ENCODE assay signal across 12 mouse cellular contexts in genomic region chr8:11369526-11370203, GRCm38 (mm10). TPM values are rescaled to one million over a fixed set of nuclear protein-coding genes. Genes with fewer than 3 reads are reported as not detected.
DNase-seq lines count a peak whose midpoint lies in the region; ATAC-seq lines count a peak whose summit lies in the region.
"Had no signal": no experiment of that assay in that cellular context is flagged by ENCODE, and none has a peak within 500 bp of the region (broad histone marks: within the 10 kb centered on the region; RNA-seq: fewer than 3 reads in every experiment).

No protein-coding gene starts in this region.

- H3K4me2 ChIP-seq in heart, embryonic 13.5 days: no peak overlapping the region
- no peak overlapping the region for H3K4me2 ChIP-seq in kidney, embryonic 14.5 days (replicated peaks; ENCODE audit: low read depth, low read length)
- H3K4me2 ChIP-seq: limb, embryonic 15.5 days had no signal

- DNase-seq in heart, adult 8-10 months (ENCODE audit: low spot score): no peak
- peak; percentile 35 for DNase-seq in adrenal gland, postnatal 25 days
- peak; percentile 75 for DNase-seq in lung, postnatal 14 days
- no peak for DNase-seq in thymus, postnatal 0 days (ENCODE audit: low spot score)
- DNase-seq in frontal cortex, adult 2 months (ENCODE audit: extremely low spot score in 1 of 2, low spot score in 1 of 2): no peak
- DNase-seq: cerebellum, adult 18-20 months; gastrocnemius, postnatal 10 days; midbrain, embryonic 14.5 days had no signal

- no peak overlapping the region for H3K4me3 ChIP-seq in heart, embryonic 13.5 days
- no peak overlapping the region for H3K4me3 ChIP-seq in kidney, embryonic 14.5 days (ENCODE audit: low read length)
- H3K4me3 ChIP-seq: limb, embryonic 15.5 days had no signal

- H3K9me3 ChIP-seq in heart, embryonic 13.5 days: no peaks in the 10 kb centered on the region
- no peaks in the 10 kb centered on the region for H3K9me3 ChIP-seq in kidney, embryonic 14.5 days (ENCODE audit: control insufficient read depth, low read length)
- H3K9me3 ChIP-seq: limb, embryonic 15.5 days had no signal

- H3K4me1 ChIP-seq in heart, embryonic 13.5 days: peaks cover 71% of the 10 kb centered on the region
- peaks cover 11% of the 10 kb centered on the region for H3K4me1 ChIP-seq in kidney, embryonic 14.5 days (ENCODE audit: control insufficient read depth, insufficient read depth, low read length)

- ATAC-seq in heart, embryonic 13.5 days (ENCODE audit: extremely low read depth, insufficient number of reproducible peaks, low FRiP score, low TSS enrichment): peak; percentile 33; the same call in 1 of the 2 replicates
- peak; percentile 76 for ATAC-seq in kidney, embryonic 14.5 days (ENCODE audit: low FRiP score, low TSS enrichment)
- ATAC-seq in cerebellum, adult (ENCODE audit: insufficient number of reproducible peaks, low FRiP score, low TSS enrichment): no peak

- H3K27me3 ChIP-seq in heart, embryonic 13.5 days (replicated peaks): no peaks in the 10 kb centered on the region
- H3K27me3 ChIP-seq in kidney, embryonic 14.5 days (ENCODE audit: control insufficient read depth, insufficient read depth, low read length): no peaks in the 10 kb centered on the region
- H3K27me3 ChIP-seq: limb, embryonic 15.5 days had no signal

- H3K36me3 ChIP-seq in heart, embryonic 13.5 days: peaks cover 21% of the 10 kb centered on the region
- H3K36me3 ChIP-seq in kidney, embryonic 14.5 days (ENCODE audit: control insufficient read depth, insufficient read depth, low read length): peaks cover 3% of the 10 kb centered on the region; the same call in 1 of the 2 replicates
- H3K36me3 ChIP-seq: limb, embryonic 15.5 days had no signal

- no peak overlapping the region for H3K9ac ChIP-seq in heart, embryonic 13.5 days
- H3K9ac ChIP-seq in kidney, embryonic 14.5 days (ENCODE audit: low read depth, low read length): 0 out of 2 replicates have a peak overlapping the region, but pooled peaks have one; percentile 12
- H3K9ac ChIP-seq: limb, embryonic 15.5 days had no signal

- 71% methylated on average over 19 of the region's 19 CpGs for WGBS in heart, embryonic 13.5 days
- WGBS in kidney, embryonic 14.5 days: 78% methylated on average over 19 of the region's 19 CpGs

- no peak overlapping the region for H3K27ac ChIP-seq in heart, embryonic 13.5 days (replicated peaks)
- no peak overlapping the region for H3K27ac ChIP-seq in kidney, embryonic 14.5 days (ENCODE audit: low read depth, low read length)
- H3K27ac ChIP-seq: limb, embryonic 15.5 days had no signal

RNA-seq across cellular contexts. Expression of gene Col4a1, which starts 57.0 kb away (rescaled TPM):
- 164 TPM in 2 replicates for polyA plus RNA-seq in heart, embryonic 13.5 days (2015; fragmentation: Nextera tagmentation; extraction: Ambion mirVana)
- total RNA-seq in heart, adult 8-10 months (2022): 100 to 1,000 TPM; 136 to 221 (median 183) TPM
- total RNA-seq in adrenal gland, postnatal 25 days (2021): 385 and 411 TPM in 2 replicates
- polyA plus RNA-seq in kidney, embryonic 14.5 days (2014; fragmentation: Nextera tagmentation; extraction: Ambion mirVana): 169 and 322 TPM in 2 replicates
- polyA plus RNA-seq in thymus, postnatal 0 days (2015; fragmentation: Nextera tagmentation; extraction: Ambion mirVana): 56.0 and 57.0 TPM in 2 replicates
- 31.8 and 43.2 TPM in 2 replicates for polyA plus RNA-seq in frontal cortex, adult 2 months (2012; rRNA removed)

RNA-seq across cellular contexts. Expression of gene Col4a2, which starts 57.1 kb away (rescaled TPM):
- 66.9 and 71.5 TPM in 2 replicates for polyA plus RNA-seq in heart, embryonic 13.5 days (2015; fragmentation: Nextera tagmentation; extraction: Ambion mirVana)
- 100 to 1,000 TPM in 3 of 4 experiments, 10 to 100 TPM in 1; 93.1 to 141 (median 113) TPM for total RNA-seq in heart, adult 8-10 months (2022)
- total RNA-seq in adrenal gland, postnatal 25 days (2021): 214 and 239 TPM in 2 replicates
- polyA plus RNA-seq in kidney, embryonic 14.5 days (2014; fragmentation: Nextera tagmentation; extraction: Ambion mirVana): 45.1 and 82.2 TPM in 2 replicates
- polyA plus RNA-seq in thymus, postnatal 0 days (2015; fragmentation: Nextera tagmentation; extraction: Ambion mirVana): 25.4 and 27.8 TPM in 2 replicates
- polyA plus RNA-seq in frontal cortex, adult 2 months (2012; rRNA removed): 34.3 and 39.7 TPM in 2 replicates

Comparison
In these comparisons a context has a peak if more than half of its experiments do, and no peak if none do; other contexts are left out.
1. DNase-seq: peak in adrenal gland, postnatal 25 days (single experiment) and lung, postnatal 14 days (single experiment); none in heart, adult 8-10 months (single experiment), thymus, postnatal 0 days (single experiment) and frontal cortex, adult 2 months (0 of 2).